Mouse (Mus musculus) thymus, postnatal 36 days (tissue): ENCODE measurements at regions not wholly inside any gene's neighbourhood (a gene's known extent, or its start where the extent isn't known, plus 50 kb on each side); places are given as distances from the start of the nearest gene placed in this dataset.
"Not testable (repeated sequence)": the region's sequence is repeated elsewhere in the genome, so short reads cannot be mapped to it uniquely, and the experiment has no call there.

Experiments
- DNase-seq, 2 experiments: peaks; one replicate each; pipeline ENCODE4 v3.0.0; 2022; ENCODE audit warnings: mixed read lengths in 2 of 2

GRCm38 (mm10) chr13:5546937-5547336 is 314.3 kb upstream of the Klf6 start:
- DNase-seq: no peak

- DNase-seq: no peak
Measured at GRCm38 (mm10) chr13:5548768-5549167, 312.5 kb upstream of the Klf6 start.

- no peak for DNase-seq
Measured at GRCm38 (mm10) chr13:5549175-5549574, 312.1 kb upstream of the Klf6 start.

GRCm38 (mm10) chr13:5549747-5550146 is 311.5 kb upstream of the Klf6 start:
- DNase-seq: no peak

- no peak for DNase-seq
Measured at GRCm38 (mm10) chr13:5550354-5550753, 310.9 kb upstream of the Klf6 start.

GRCm38 (mm10) chr13:5551131-5551530 is 310.2 kb upstream of the Klf6 start:
- DNase-seq: no peak

GRCm38 (mm10) chr13:5553461-5553860 is 307.8 kb upstream of the Klf6 start:
- no peak for DNase-seq

- no peak for DNase-seq
Measured at GRCm38 (mm10) chr13:5558095-5558494, 303.2 kb upstream of the Klf6 start.

- no peak for DNase-seq
Measured at GRCm38 (mm10) chr13:5566479-5566878, 294.8 kb upstream of the Klf6 start.

- DNase-seq: no peak
Measured at GRCm38 (mm10) chr13:5566896-5567295, 294.4 kb upstream of the Klf6 start.

- DNase-seq: no peak
Measured at GRCm38 (mm10) chr13:5569579-5569978, 291.7 kb upstream of the Klf6 start.

GRCm38 (mm10) chr13:5570386-5570785 is 290.9 kb upstream of the Klf6 start:
- DNase-seq: no peak

GRCm38 (mm10) chr13:5576568-5576967 is 284.7 kb upstream of the Klf6 start:
- DNase-seq: no peak

- not testable (repeated sequence) for DNase-seq
Measured at GRCm38 (mm10) chr13:5583681-5584080, 277.6 kb upstream of the Klf6 start.

- DNase-seq: no peak
Measured at GRCm38 (mm10) chr13:5587196-5587595, 274.1 kb upstream of the Klf6 start.

GRCm38 (mm10) chr13:5591286-5591685 is 270.0 kb upstream of the Klf6 start:
- DNase-seq: no peak

GRCm38 (mm10) chr13:5591837-5592555 is 269.3 kb upstream of the Klf6 start:
- DNase-seq: no peak

GRCm38 (mm10) chr13:5592556-5593061 is 268.7 kb upstream of the Klf6 start:
- no peak for DNase-seq

- no peak for DNase-seq
Measured at GRCm38 (mm10) chr13:5601648-5602047, 259.6 kb upstream of the Klf6 start.

- no peak for DNase-seq
Measured at GRCm38 (mm10) chr13:5603905-5604596, 257.2 kb upstream of the Klf6 start.

GRCm38 (mm10) chr13:5605418-5605817 is 255.9 kb upstream of the Klf6 start:
- no peak for DNase-seq

GRCm38 (mm10) chr13:5607462-5607861 is 253.8 kb upstream of the Klf6 start:
- no peak for DNase-seq

- no peak for DNase-seq
Measured at GRCm38 (mm10) chr13:5614186-5614737, 247.0 kb upstream of the Klf6 start.

GRCm38 (mm10) chr13:5614833-5615232 is 246.4 kb upstream of the Klf6 start:
- no peak for DNase-seq
